Mouse (Mus musculus): ENCODE results near the gene Scube2.

Gene Scube2

DNA sequence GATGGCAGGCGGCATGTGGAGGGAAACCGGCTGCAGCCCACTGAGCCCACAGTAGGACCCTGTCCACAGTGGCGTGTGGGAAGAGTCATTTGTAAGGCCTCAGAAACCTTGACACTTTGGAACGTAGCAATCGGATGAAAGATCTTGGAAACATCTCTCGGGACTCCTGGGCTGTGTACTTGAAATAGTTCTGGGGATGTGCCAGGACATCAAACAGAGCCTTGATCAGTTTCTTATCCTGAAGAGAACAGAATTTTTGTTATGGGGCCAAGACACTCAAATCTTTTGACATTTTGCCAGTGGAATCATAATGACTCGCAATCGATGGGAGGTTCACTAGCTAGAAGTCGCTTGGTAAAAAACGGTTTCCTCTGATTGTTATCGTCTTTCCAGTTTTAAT, 66.3 kb downstream of the Scube2 start:
- no peak for DNase-seq (ENCODE audit: low spot score in 2 of 2)

DNA sequence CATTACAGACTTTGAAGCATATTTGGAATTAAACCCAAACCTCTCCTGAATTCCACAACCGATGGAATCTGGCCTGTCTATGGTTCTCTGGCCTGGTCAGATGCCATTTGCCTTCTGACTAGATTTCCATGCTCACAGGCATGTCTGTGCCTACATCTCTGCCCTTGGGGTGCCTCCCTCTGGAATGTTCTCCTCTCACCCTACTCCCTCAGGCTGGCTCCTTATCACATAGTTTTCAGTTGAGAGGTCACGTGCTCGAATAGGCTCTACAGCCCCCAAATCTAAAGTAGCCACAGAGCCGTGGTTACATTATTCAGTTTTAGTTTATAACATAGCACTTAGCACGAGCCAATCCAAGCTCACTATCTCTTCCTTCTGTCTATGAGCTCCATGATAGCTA, 69.9 kb downstream of the Scube2 start:
- DNase-seq (ENCODE audit: low spot score in 2 of 2) = no peak

DNA sequence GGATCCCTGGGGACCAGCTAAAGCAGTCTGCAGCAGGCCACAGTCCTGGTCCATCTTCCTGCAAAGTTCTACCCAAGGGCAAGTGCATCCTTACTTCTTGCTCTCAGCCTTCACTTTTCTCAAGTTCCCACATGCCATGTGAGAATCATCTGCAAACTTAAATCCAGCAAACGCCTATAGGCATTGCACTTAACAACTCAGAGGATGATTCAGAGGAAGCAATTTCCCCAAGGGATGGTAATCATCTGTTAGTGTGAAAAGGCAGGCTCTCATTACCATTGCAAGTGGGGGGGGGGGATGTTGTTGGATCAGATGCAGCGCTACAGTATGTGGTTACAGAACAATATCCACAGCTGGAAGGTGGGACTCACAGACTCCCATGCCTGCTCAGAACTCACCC, 70.9 kb downstream of the Scube2 start:
- no peak for DNase-seq (ENCODE audit: low spot score in 2 of 2)

GRCm38 (mm10) chr7:109792759-109793158, 72.7 kb downstream of the Scube2 start:
- DNase-seq (ENCODE audit: low spot score in 2 of 2) = no peak

- no peak for DNase-seq (ENCODE audit: low spot score in 2 of 2)
Observed at GRCm38 (mm10) chr7:109790818-109791217, 74.7 kb downstream of the Scube2 start.

- no peak for DNase-seq (ENCODE audit: low spot score in 2 of 2)
Observed at GRCm38 (mm10) chr7:109787860-109788259, 77.6 kb downstream of the Scube2 start.

GRCm38 (mm10) chr7:109783281-109783680, 82.2 kb downstream of the Scube2 start:
- no peak for DNase-seq (ENCODE audit: low spot score in 2 of 2)

GRCm38 (mm10) chr7:109781470-109782203, 83.8 kb downstream of the Scube2 start, which contains the start of gene Nrip3:
Nrip3 (minus strand) TSS chr7:109782025.
- peak; percentile 71 to 80 for DNase-seq (ENCODE audit: low spot score in 2 of 2)

DNA sequence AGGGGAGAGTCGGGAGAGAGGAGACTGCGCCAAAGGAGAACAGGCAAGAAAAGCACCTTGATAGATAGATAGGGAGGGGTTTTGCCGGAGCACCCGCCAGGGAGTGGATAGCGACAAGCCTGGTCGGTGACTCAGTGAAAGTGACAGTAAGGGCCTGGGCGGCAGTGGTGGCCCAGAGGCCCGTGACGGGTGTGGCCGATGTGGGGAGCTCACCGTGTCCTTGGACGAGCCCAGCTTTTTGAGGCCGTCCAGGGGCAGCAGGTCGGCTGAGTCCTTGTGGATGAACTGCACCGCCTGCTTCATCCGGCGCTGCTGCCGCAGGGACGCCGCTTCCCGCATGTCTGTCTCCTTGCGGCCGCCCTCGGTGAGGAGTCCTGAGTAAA, 84.4 kb downstream of the Scube2 start:
- DNase-seq (ENCODE audit: low spot score in 2 of 2) = peak in 1 of 2 experiments; percentile 19

DNA sequence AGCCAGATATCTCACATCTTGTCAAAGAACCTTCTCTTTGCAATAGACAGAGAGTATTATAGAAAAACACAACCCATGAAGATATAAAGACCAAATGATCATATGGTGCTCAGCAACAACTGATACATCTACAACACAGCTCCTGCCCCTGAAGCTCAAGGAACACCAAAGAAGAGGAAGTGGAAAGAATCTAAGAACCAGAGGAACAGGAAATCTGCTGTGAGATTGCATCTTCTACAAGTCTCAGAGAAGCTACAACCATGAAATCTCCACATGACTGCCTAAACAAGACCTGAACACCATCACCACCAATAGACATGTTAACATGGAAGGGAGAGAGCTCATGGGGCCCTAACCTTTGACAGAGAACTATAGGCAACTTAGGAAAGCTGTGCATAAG, 93.2 kb downstream of the Scube2 start:
- no peak for DNase-seq (ENCODE audit: low spot score in 2 of 2)

GRCm38 (mm10) chr7:109768699-109769383, 96.6 kb downstream of the Scube2 start:
- DNase-seq (ENCODE audit: low spot score in 2 of 2) = no peak

GRCm38 (mm10) chr7:109767575-109768350, 97.7 kb downstream of the Scube2 start:
- no peak for DNase-seq (ENCODE audit: low spot score in 2 of 2)

DNA sequence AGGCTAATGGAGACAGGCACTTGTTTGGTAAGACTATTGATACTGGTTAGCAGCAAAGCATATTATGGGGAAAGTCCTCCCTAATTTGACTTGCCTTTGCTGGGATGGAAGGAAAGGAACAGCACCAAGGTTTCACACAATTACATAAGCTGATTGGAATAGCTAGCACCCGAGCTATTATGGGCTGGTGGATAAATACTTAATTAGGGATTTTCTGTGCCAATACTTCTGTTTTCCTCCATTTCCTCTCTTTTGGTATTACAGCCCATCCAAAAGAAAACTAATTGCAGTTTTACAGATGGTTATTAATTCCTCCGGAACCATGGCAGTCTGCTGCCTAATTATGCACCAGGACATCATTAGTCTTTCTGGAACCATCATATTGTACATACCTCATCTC, 101.5 kb downstream of the Scube2 start:
- DNase-seq (ENCODE audit: low spot score in 2 of 2) = no peak

GRCm38 (mm10) chr7:109756291-109756690, 109.2 kb downstream of the Scube2 start:
- DNase-seq (ENCODE audit: low spot score in 2 of 2) = no peak

DNA sequence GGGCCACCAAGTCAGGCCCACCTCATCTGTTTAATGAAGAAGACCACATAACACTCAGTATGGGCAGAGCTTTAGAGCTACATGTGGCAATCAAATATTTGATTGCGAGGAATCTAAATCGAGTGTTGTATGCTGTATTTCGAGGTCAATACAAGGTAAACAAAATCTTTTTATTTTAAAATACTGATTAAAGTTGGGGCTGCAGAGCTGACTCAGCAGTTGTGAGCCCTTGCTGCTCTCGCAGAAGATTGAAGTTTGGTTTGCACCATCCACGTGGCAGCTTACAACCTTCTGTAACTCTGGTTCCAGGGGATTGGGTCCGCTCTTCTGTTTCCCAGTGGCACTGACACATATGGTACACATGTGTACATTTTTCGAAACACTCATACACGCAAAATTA, 111.4 kb downstream of the Scube2 start:
- DNase-seq (ENCODE audit: low spot score in 2 of 2) = no peak

- DNase-seq (ENCODE audit: low spot score in 2 of 2) = peak; percentile 67 to 82
Observed at GRCm38 (mm10) chr7:109752008-109752925, 113.2 kb downstream of the Scube2 start, which contains the start of gene Tmem9b. Tmem9b (minus strand) TSS chr7:109752875.

DNA sequence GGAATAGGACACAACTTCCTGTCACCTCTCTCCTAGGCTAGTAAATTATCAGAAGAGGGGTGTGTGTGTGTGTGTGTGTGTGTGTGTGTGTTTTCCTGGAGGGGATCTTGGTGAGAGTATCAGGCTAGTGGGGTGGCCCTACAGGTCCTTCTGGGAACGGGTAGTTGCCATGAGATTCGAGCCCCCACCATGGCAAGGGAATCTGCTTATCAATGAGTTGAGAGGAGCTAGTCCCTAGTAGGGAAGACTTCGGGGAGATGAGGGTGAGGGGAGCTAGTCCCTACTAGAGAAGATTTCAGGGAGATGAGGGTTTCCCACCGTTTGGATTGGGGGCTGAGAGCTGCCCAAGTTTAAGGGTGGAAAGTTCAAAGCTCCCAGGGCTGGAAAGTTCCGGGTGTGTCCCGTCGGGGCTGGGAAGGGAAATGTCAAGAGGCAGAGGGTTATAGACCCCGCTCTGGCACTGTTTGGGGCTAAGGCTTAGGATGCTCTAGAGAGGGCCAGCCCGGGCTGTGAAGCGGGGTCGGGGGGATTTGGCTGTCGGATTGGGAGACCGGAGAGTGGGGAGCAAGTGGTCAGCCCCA, 114.0 kb downstream of the Scube2 start:
- DNase-seq (ENCODE audit: low spot score in 2 of 2) = no peak
